Mouse (Mus musculus) liver, adult 2 months (tissue): ENCODE data around the gene Sbp. TPM values are rescaled to one million over a fixed set of nuclear protein-coding genes. Genes with fewer than 3 reads are reported as not detected.

Experiments
- DNase-seq: peaks from one replicate; pipeline ENCODE4 v3.0.0-alpha.2; 2011; ENCODE audit warnings: low read depth, low spot score; ENCODE audit errors: extremely low read depth
- H3K27ac ChIP-seq: fragments of 200-500 bp; replicated peaks from 2 replicates; pipeline ENCODE4 v1.5.1; 2012; ENCODE audit warnings: low read depth, mild to moderate bottlenecking, control low read depth, inconsistent platforms, low read length; ENCODE audit not compliant: insufficient read depth
- H3K27me3 ChIP-seq: fragments of 200-500 bp; 2 replicates; pipeline ENCODE4 v1.6.1; 2012; ENCODE audit warnings: mild to moderate bottlenecking, moderate library complexity, low read length, inconsistent platforms; ENCODE audit not compliant: control insufficient read depth, insufficient read depth
- H3K36me3 ChIP-seq: fragments of 200-500 bp; 2 replicates; pipeline ENCODE4 v1.6.1; 2012; ENCODE audit warnings: low read length, inconsistent platforms; ENCODE audit not compliant: control insufficient read depth, insufficient read depth
- H3K4me1 ChIP-seq: fragments of 200-500 bp; 2 replicates; pipeline ENCODE4 v1.6.1; 2011; ENCODE audit warnings: low read length; ENCODE audit not compliant: control insufficient read depth, insufficient read depth
- H3K4me3 ChIP-seq: fragments of 200-500 bp; 2 replicates; pipeline ENCODE4 v1.5.1; 2011; ENCODE audit warnings: low read depth, mild to moderate bottlenecking, control low read depth, low read length, moderate library complexity; ENCODE audit not compliant: insufficient read depth
- H3K79me2 ChIP-seq: fragments of 200-500 bp; 2 replicates; pipeline ENCODE4 v1.6.1; 2012; ENCODE audit warnings: inconsistent platforms, mild to moderate bottlenecking, low read length, moderate library complexity; ENCODE audit not compliant: control insufficient read depth, insufficient read depth
- H3K9ac ChIP-seq: fragments of 200-500 bp; 2 replicates; pipeline ENCODE4 v1.6.1; 2012; ENCODE audit warnings: low read depth, mild to moderate bottlenecking, control low read depth, inconsistent platforms, low read length
- CTCF ChIP-seq: fragments of 200-500 bp; IDR thresholded peaks from 2 replicates; pipeline ENCODE4 v1.5.1; 2011; ENCODE audit warnings: low read depth, low read length, control low read depth
- POLR2A ChIP-seq: fragments of 200-500 bp; IDR thresholded peaks from 2 replicates; pipeline ENCODE4 v1.6.1; 2011; ENCODE audit warnings: low read length, control low read depth; ENCODE audit not compliant: insufficient read depth; ENCODE audit errors: extremely low read depth
- WGBS: fragments of 180-500 bp; shearing (Covaris S2); methylation state at CpG from one replicate; pipeline ENCODE4 v1.1.7; 2018; 5-methylcytosine and 5-hydroxymethylcytosine counted together
- polyA plus RNA-seq: library from polyadenylated mRNA; depleted of rRNA; stranded (reverse); fragments of >200 nt; gene quantifications from 2 replicates; pipeline ENCODE4 v1.2.3, GENCODE M21; 2012; rRNA removed
- total RNA-seq: library from RNA; depleted of rRNA; stranded (reverse); fragments of >200 nt; gene quantifications from 2 replicates; pipeline ENCODE4 v1.2.3, GENCODE M21; 2014; rRNA removed

Gene Sbp
- total and polyA plus RNA-seq, 2 experiments, result not detected

DNA sequence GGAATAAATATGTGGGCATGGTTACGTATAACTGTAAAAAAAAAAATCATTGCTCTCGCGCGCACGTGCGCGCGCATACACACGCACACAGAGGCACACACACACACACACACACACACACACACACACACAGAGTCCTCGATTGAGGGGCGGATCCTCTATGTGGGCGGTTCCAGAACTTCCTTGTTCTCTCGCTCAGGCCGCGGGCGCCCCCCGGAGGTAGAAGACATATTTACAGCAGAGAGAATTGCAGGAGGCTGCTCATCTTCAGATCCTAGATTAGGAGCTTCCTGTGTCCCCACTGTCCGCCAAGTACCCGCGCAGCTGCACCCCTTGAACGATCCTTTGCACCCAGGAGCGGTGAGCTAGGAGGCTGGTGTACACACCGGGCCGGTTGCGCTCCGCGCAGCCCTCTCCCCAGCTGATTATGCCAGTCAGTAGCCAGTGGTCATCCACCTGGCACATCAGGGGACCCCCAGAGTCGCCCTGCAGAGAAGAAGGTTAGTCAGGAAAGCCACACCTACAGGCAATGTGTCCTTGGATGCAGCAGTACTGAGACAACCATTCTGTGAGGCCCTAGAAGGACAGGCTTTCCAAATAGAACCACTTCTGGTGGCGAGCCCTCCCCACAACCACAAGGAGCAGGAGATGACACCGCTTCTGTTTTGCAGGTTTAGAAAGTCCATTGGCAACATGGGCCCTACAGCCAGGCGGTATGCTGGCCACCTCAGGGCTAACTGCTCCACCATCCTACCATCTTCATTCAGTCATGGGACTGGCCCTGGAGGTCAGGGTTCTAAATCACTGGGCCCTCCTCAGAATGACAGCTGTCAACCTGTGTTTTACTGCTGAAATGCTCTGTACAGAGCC, 52.3 kb downstream of the Sbp start:
- Histone ChIP-seq H3K27ac (no peak overlapping the region), H3K79me2 (no peaks in the 10 kb centered on the region), H3K4me1 (no peaks in the 10 kb centered on the region), H3K9ac (no peak overlapping the region), H3K36me3 (no peaks in the 10 kb centered on the region), H3K27me3 (no peaks in the 10 kb centered on the region), H3K4me3 (no peak overlapping the region)
- TF ChIP-seq CTCF (peak; percentile 79), POLR2A (no peak)
- WGBS, result 11% methylated on average over 31 of the region's 31 CpGs
- peak; percentile 80 for DNase-seq

DNA sequence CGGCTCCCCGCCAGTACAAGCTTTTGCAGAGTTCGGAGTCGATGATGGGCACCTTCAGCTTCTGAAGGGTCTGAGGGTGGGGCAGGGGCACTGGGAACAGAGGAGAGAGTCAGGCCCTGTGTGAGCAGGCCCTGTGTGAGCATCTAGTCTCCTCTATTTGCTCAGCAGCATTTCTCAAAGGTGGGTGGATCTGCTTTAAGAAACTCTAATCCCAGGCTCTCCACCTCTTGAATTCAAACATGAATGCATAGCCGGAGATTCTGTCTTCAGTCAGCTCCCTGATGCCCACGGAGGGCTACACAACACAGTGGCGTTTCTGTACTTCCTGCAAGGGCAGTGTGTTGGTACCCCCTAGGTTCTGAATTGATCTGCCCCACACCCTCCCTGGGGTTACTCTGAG, 53.2 kb downstream of the Sbp start:
- Histone ChIP-seq H3K4me1 (no peaks in the 10 kb centered on the region), H3K27me3 (no peaks in the 10 kb centered on the region), H3K27ac (no peak overlapping the region), H3K36me3 (no peaks in the 10 kb centered on the region), H3K79me2 (no peaks in the 10 kb centered on the region), H3K4me3 (no peak overlapping the region), H3K9ac (no peak overlapping the region)
- 73% methylated on average over 7 of the region's 7 CpGs for WGBS
- TF ChIP-seq CTCF (no peak), POLR2A (no peak)
- DNase-seq, result no peak

Other genes starting within 250 kb of the Sbp start
- gene 1520401A03Rik, start 218.9 kb upstream of the Sbp start, total RNA-seq, result under 0.01 TPM in 1 of 2 replicates, not detected in the other
- not detected in 2 replicates for gene 1520401A03Rik, start 218.9 kb upstream of the Sbp start, polyA plus RNA-seq
- 0.18 and 1.0 TPM in 2 replicates for gene Pkmyt1, start 215.3 kb upstream of the Sbp start, total RNA-seq
- gene Pkmyt1, start 215.3 kb upstream of the Sbp start, polyA plus RNA-seq, result 1.6 and 2.6 TPM in 2 replicates
- 1.3 and 1.6 TPM in 2 replicates for gene Paqr4, start 200.8 kb upstream of the Sbp start, total RNA-seq
- gene Paqr4, start 200.8 kb upstream of the Sbp start, polyA plus RNA-seq, result 3.1 and 3.7 TPM in 2 replicates
- not detected in 2 replicates for gene Kremen2, start 195.8 kb upstream of the Sbp start, total RNA-seq
- gene Kremen2, start 195.8 kb upstream of the Sbp start, polyA plus RNA-seq, result 0.06 TPM in 1 of 2 replicates, not detected in the other
- gene Flywch1, start 170.1 kb upstream of the Sbp start, total RNA-seq, result 11.1 and 12.6 TPM in 2 replicates
- 13.8 and 14.2 TPM in 2 replicates for gene Flywch1, start 170.1 kb upstream of the Sbp start, polyA plus RNA-seq
- gene Flywch2, start 155.6 kb upstream of the Sbp start, total RNA-seq, result 1.5 and 1.8 TPM in 2 replicates
- gene Flywch2, start 155.6 kb upstream of the Sbp start, polyA plus RNA-seq, result 1.5 and 2.6 TPM in 2 replicates
- 33.0 and 46.5 TPM in 2 replicates for gene Srrm2, start 151.1 kb upstream of the Sbp start, total RNA-seq
- gene Srrm2, start 151.1 kb upstream of the Sbp start, polyA plus RNA-seq, result 177 and 316 TPM in 2 replicates
- gene Elob, start 112.5 kb upstream of the Sbp start, total RNA-seq, result 153 and 187 TPM in 2 replicates
- 276 and 336 TPM in 2 replicates for gene Elob, start 112.5 kb upstream of the Sbp start, polyA plus RNA-seq
- gene Prss33, start 105.6 kb upstream of the Sbp start, total RNA-seq, result not detected in 2 replicates
- not detected in 2 replicates for gene Prss33, start 105.6 kb upstream of the Sbp start, polyA plus RNA-seq
- not detected in 2 replicates for gene Prss32, start 97.8 kb upstream of the Sbp start, total RNA-seq
- 0.24 and 0.45 TPM in 2 replicates for gene Prss32, start 97.8 kb upstream of the Sbp start, polyA plus RNA-seq
- 0.13 TPM in 1 of 2 replicates, not detected in the other for gene Prss41, start 97.5 kb upstream of the Sbp start, total RNA-seq
- gene Prss41, start 97.5 kb upstream of the Sbp start, polyA plus RNA-seq, result 0.05 and 0.16 TPM in 2 replicates
- not detected in 2 replicates for gene Prss21, start 73.6 kb upstream of the Sbp start, total RNA-seq
- gene Prss21, start 73.6 kb upstream of the Sbp start, polyA plus RNA-seq, result not detected in 2 replicates
- not detected in 2 replicates for gene Dcpp1, start 60.8 kb upstream of the Sbp start, total RNA-seq
- gene Dcpp1, start 60.8 kb upstream of the Sbp start, polyA plus RNA-seq, result not detected in 2 replicates
- not detected in 2 replicates for gene Dcpp2, start 60.8 kb upstream of the Sbp start, total RNA-seq
- not detected in 2 replicates for gene Dcpp2, start 60.8 kb upstream of the Sbp start, polyA plus RNA-seq
- gene Dcpp3, start 24.2 kb upstream of the Sbp start, total RNA-seq, result not detected in 2 replicates
- not detected in 2 replicates for gene Dcpp3, start 24.2 kb upstream of the Sbp start, polyA plus RNA-seq
- gene Sbpl, start 13.6 kb downstream of the Sbp start, total RNA-seq, result not detected in 2 replicates
- not detected in 2 replicates for gene Sbpl, start 13.6 kb downstream of the Sbp start, polyA plus RNA-seq
- gene Prss30, start 38.9 kb downstream of the Sbp start, total RNA-seq, result 0.13 and 0.18 TPM in 2 replicates
- 0.16 TPM in 2 replicates for gene Prss30, start 38.9 kb downstream of the Sbp start, polyA plus RNA-seq
- not detected in 2 replicates for gene Prss22, start 56.4 kb downstream of the Sbp start, total RNA-seq
- not detected in 2 replicates for gene Prss22, start 56.4 kb downstream of the Sbp start, polyA plus RNA-seq
- gene Prss27, start 96.5 kb downstream of the Sbp start, total RNA-seq, result not detected in 2 replicates
- gene Prss27, start 96.5 kb downstream of the Sbp start, polyA plus RNA-seq, result not detected in 2 replicates
- gene Kctd5, start 131.8 kb downstream of the Sbp start, total RNA-seq, result 4.5 and 4.6 TPM in 2 replicates
- 4.6 and 6.0 TPM in 2 replicates for gene Kctd5, start 131.8 kb downstream of the Sbp start, polyA plus RNA-seq
- 19.7 and 23.6 TPM in 2 replicates for gene Pdpk1, start 209.3 kb downstream of the Sbp start, total RNA-seq
- 8.6 and 10.2 TPM in 2 replicates for gene Pdpk1, start 209.3 kb downstream of the Sbp start, polyA plus RNA-seq
- gene Amdhd2, start 222.1 kb downstream of the Sbp start, total RNA-seq, result 19.3 and 23.8 TPM in 2 replicates
- 26.7 and 35.4 TPM in 2 replicates for gene Amdhd2, start 222.1 kb downstream of the Sbp start, polyA plus RNA-seq
- gene Atp6v0c, start 228.0 kb downstream of the Sbp start, total RNA-seq, result 40.0 and 68.4 TPM in 2 replicates
- gene Atp6v0c, start 228.0 kb downstream of the Sbp start, polyA plus RNA-seq, result 625 and 644 TPM in 2 replicates